Mouse (Mus musculus) layer of hippocampus, adult 8-10 months (tissue): ENCODE measurements around the gene Rbbp6. TPM values are rescaled to one million over a fixed set of nuclear protein-coding genes. Genes with fewer than 3 reads are reported as not detected.

ENCODE experiments used
- DNase-seq, 2 experiments: peaks; one replicate each; pipeline ENCODE4 v3.0.0; 2022; ENCODE audit warnings: low spot score in 2 of 2
- total RNA-seq, 4 experiments: library from RNA; stranded (reverse); gene quantifications; 2 replicates each; pipeline ENCODE4 v1.2.4; 2022

Gene Rbbp6
- total RNA-seq, 4 experiments from 2014 or later = 63.1 to 71.0 (median 67.6) TPM

- DNase-seq = no peak
Measured at GRCm38 (mm10) chr7:123046473-123047091, 81.1 kb downstream of the Rbbp6 start.

Other genes with a start within 250 kb of the Rbbp6 start
- 10 to 100 TPM; 58.1 to 64.8 (median 60.8) TPM for gene Tnrc6a, start 158.2 kb downstream of the Rbbp6 start, total RNA-seq
- gene Slc5a11, start 249.1 kb downstream of the Rbbp6 start, total RNA-seq = 1 to 10 TPM in 3 of 4 experiments, under 1 TPM in 1; 0.62 to 3.3 (median 1.3) TPM